Mouse (Mus musculus): Measurements from ENCODE around the gene Hist1h2bc. TPM values are rescaled to one million over a fixed set of nuclear protein-coding genes. Genes with fewer than 3 reads are reported as not detected.

Gene Hist1h2bc
- polyA plus RNA-seq, 1 experiment, result 113 TPM

DNA sequence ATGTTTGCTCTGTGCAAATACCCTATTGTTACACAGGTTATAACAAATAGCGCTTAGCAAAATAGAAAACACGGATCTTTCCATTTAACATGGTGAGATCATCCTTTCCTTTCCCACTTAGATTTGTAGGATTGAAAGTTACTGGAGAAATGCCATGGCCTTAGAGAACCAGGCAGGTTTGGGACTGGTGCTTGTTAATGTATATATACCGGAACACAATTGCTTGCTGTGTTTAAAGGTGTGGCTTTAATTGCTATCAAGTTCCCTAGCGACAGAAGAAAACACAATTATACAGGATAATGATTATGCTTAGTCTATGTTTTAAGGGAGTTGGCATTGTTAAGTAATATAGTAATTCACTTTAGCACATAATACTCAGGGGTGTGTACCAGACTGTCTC lies 3.2 kb downstream of the Hist1h2bc start:
- no peaks in the 10 kb centered on the region for H3K27me3 ChIP-seq (ENCODE audit: control insufficient read depth, insufficient read depth, insufficient read length)
- peak overlapping the region; percentile 39 for H3K4me2 ChIP-seq (ENCODE audit: low read depth)
- H3K4me3 ChIP-seq, result no peak overlapping the region
- no peak for TF ChIP-seq TCF3 (IDR thresholded peaks at IDR 0.05; ENCODE audit: insufficient read length, low read depth)
- no peak for TF ChIP-seq MAX (IDR thresholded peaks at IDR 0.05; ENCODE audit: low read depth)
- no peak for TF ChIP-seq CEBPB (IDR thresholded peaks at IDR 0.05; ENCODE audit: insufficient read depth, poor library complexity, severe bottlenecking)
- no peak for TF ChIP-seq USF1 (IDR thresholded peaks at IDR 0.05; ENCODE audit: low read depth)
- no peak for TF ChIP-seq REST (IDR thresholded peaks at IDR 0.05; ENCODE audit: insufficient read depth, insufficient read length)
- TF ChIP-seq POLR2A (IDR thresholded peaks at IDR 0.05; ENCODE audit: insufficient read length, low read depth), result no peak
- TF ChIP-seq MYOG (IDR thresholded peaks at IDR 0.05; ENCODE audit: control insufficient read depth in 1 of 3, insufficient read depth in 1 of 3, insufficient read length in 2 of 3, low read depth in 2 of 3), result no peak
- TF ChIP-seq E2F4 (IDR thresholded peaks at IDR 0.05; ENCODE audit: insufficient read depth), result no peak
- TF ChIP-seq SRF (IDR thresholded peaks at IDR 0.05; ENCODE audit: control insufficient read depth, insufficient read length, low read depth), result no peak
- no peak for TF ChIP-seq TCF12 (IDR thresholded peaks at IDR 0.05; ENCODE audit: insufficient read depth, poor library complexity, severe bottlenecking)
- peaks cover 5% of the 10 kb centered on the region for H3K36me3 ChIP-seq (ENCODE audit: control insufficient read depth, insufficient read depth)
- peaks cover 23% of the 10 kb centered on the region for H3K79me2 ChIP-seq (ENCODE audit: control insufficient read depth, insufficient read depth)
- H3ac ChIP-seq (ENCODE audit: control insufficient read depth, insufficient read length), result no peak overlapping the region

DNA sequence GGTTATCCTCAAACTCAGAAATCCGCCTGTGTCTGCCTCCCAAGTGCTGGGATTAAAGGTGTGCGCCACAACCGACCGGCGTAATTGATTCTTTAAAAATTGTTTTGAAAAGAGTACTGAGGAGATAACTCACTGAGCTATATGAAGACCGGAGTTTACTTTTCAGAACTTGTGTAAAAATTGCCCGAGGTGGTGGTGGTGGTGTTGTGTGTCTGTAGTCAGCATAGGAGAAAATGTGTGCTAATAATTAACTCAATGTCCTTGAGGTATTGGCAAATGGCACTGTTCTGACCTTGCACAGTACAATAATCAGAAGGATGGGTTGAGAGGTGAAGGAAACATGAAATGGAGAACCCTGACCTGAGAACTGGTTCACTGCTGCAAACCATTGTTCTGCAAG lies 3.9 kb downstream of the Hist1h2bc start:
- Histone ChIP-seq H3ac (ENCODE audit: control insufficient read depth, insufficient read length) (no peak overlapping the region), H3K27me3 (ENCODE audit: control insufficient read depth, insufficient read depth, insufficient read length) (no peaks in the 10 kb centered on the region), H3K79me2 (ENCODE audit: control insufficient read depth, insufficient read depth) (peaks cover 23% of the 10 kb centered on the region), H3K4me3 (no peak overlapping the region), H3K36me3 (ENCODE audit: control insufficient read depth, insufficient read depth) (peaks cover 5% of the 10 kb centered on the region), H3K4me2 (ENCODE audit: low read depth) (no peak overlapping the region)
- no peak for TF ChIP-seq SRF (IDR thresholded peaks at IDR 0.05; ENCODE audit: control insufficient read depth, insufficient read length, low read depth)
- TF ChIP-seq CEBPB (IDR thresholded peaks at IDR 0.05; ENCODE audit: insufficient read depth, poor library complexity, severe bottlenecking), result no peak
- TF ChIP-seq E2F4 (IDR thresholded peaks at IDR 0.05; ENCODE audit: insufficient read depth), result no peak
- no peak for TF ChIP-seq POLR2A (IDR thresholded peaks at IDR 0.05; ENCODE audit: insufficient read length, low read depth)
- TF ChIP-seq MYOD1 (IDR thresholded peaks at IDR 0.05; ENCODE audit: control insufficient read depth in 1 of 3, insufficient read length in 2 of 3, low read depth in 2 of 3), result no peak
- no peak for TF ChIP-seq POLR2AphosphoS2 (IDR thresholded peaks at IDR 0.05; ENCODE audit: insufficient read length, low read depth)
- TF ChIP-seq REST (IDR thresholded peaks at IDR 0.05; ENCODE audit: insufficient read depth, insufficient read length), result no peak
- no peak for TF ChIP-seq MAX (IDR thresholded peaks at IDR 0.05; ENCODE audit: low read depth)
- TF ChIP-seq TCF3 (IDR thresholded peaks at IDR 0.05; ENCODE audit: insufficient read length, low read depth), result no peak
- no peak for TF ChIP-seq MYOG (IDR thresholded peaks at IDR 0.05; ENCODE audit: control insufficient read depth in 1 of 3, insufficient read depth in 1 of 3, insufficient read length in 2 of 3, low read depth in 2 of 3)
- TF ChIP-seq USF1 (IDR thresholded peaks at IDR 0.05; ENCODE audit: low read depth), result no peak
- no peak for TF ChIP-seq TCF12 (IDR thresholded peaks at IDR 0.05; ENCODE audit: insufficient read depth, poor library complexity, severe bottlenecking)

DNA sequence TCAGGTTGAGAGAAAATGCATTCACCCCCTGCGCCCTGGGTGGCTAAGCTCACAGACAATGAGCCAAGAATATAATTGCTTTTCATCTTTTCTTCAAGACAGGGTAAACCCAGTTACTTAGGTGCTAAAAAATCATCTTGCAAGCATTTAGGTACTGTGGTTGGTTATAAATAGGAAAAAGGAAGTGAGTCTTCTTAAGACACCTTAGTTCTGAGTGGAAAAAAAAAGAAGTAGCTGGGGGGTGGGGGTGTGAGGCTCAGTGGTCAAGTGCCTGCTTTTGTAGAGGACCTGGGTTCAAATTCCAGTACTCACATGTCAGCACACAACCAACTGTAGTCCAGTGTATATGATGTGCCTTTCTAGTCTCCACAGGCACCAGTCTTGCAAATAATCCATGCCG lies 5.0 kb downstream of the Hist1h2bc start:
- H3K36me3 ChIP-seq (ENCODE audit: control insufficient read depth, insufficient read depth), result peaks cover 5% of the 10 kb centered on the region

DNA sequence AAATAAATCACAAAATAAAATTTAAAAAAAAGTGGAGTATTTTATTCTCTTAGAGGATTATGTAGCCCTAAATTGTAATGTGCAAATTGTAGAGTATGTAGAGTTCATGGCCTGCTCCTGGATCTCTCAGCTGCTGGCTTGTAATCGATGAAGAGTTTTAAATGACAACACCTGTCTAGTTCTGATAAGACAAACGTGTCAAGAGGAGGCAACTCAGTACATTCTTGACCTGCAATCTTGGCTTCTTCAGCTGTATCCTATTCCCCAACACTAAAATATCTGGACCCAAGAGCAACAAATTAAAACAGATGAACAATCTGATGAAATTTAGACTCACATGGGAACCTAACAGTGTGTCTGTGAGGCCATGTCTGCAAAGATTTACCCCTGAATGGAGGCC lies 5.5 kb downstream of the Hist1h2bc start:
- H3K4me2 ChIP-seq (ENCODE audit: low read depth), result no peak overlapping the region
- no peak for TF ChIP-seq MYOD1 (IDR thresholded peaks at IDR 0.05; ENCODE audit: control insufficient read depth in 1 of 3, insufficient read length in 2 of 3, low read depth in 2 of 3)
- no peak for TF ChIP-seq TCF12 (IDR thresholded peaks at IDR 0.05; ENCODE audit: insufficient read depth, poor library complexity, severe bottlenecking)
- no peak for TF ChIP-seq TCF3 (IDR thresholded peaks at IDR 0.05; ENCODE audit: insufficient read length, low read depth)
- no peak overlapping the region for H3ac ChIP-seq (ENCODE audit: control insufficient read depth, insufficient read length)
- H3K36me3 ChIP-seq (ENCODE audit: control insufficient read depth, insufficient read depth), result peaks cover 5% of the 10 kb centered on the region
- H3K4me3 ChIP-seq, result no peak overlapping the region
- no peaks in the 10 kb centered on the region for H3K27me3 ChIP-seq (ENCODE audit: control insufficient read depth, insufficient read depth, insufficient read length)
- peaks cover 23% of the 10 kb centered on the region for H3K79me2 ChIP-seq (ENCODE audit: control insufficient read depth, insufficient read depth)

More for the DNA sequence above, 5.0 kb downstream of the Hist1h2bc start:
- Histone ChIP-seq H3K4me3 (no peak overlapping the region), H3K4me2 (ENCODE audit: low read depth) (no peak overlapping the region), H3K27me3 (ENCODE audit: control insufficient read depth, insufficient read depth, insufficient read length) (no peaks in the 10 kb centered on the region), H3K79me2 (ENCODE audit: control insufficient read depth, insufficient read depth) (peaks cover 23% of the 10 kb centered on the region), H3ac (ENCODE audit: control insufficient read depth, insufficient read length) (no peak overlapping the region)
- TF ChIP-seq MYOD1 (IDR thresholded peaks at IDR 0.05; ENCODE audit: control insufficient read depth in 1 of 3, insufficient read length in 2 of 3, low read depth in 2 of 3) (no peak), CEBPB (IDR thresholded peaks at IDR 0.05; ENCODE audit: insufficient read depth, poor library complexity, severe bottlenecking) (no peak), TCF3 (IDR thresholded peaks at IDR 0.05; ENCODE audit: insufficient read length, low read depth) (no peak)

DNA sequence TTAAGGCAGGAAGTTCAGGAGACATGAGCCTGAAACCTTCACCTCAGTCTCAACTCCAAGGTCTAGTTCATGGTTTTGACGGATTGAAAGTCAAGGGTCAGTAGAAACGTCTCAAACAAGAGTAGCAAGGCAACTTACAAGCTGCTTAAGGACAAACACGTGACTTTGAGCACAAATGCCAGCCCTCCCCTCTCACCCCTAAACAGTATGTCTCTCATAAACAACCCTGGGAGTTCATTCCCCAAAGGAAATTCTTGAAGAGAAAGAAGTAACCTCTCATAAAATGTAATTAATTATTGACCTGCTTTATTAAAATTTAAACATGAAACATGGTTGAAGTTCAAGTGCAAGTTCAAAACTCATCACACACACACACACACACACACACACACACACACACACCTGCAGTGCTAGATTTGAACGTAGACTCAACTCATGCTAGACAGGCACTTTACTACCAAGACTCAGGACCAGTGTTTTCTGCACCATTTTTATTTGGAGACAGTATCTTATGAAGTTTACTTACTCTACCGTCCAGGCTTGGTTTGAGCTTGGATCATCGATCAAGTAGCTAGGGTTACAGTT lies 9.9 kb downstream of the Hist1h2bc start:
- Histone ChIP-seq H3ac (ENCODE audit: control insufficient read depth, insufficient read length) (no peak overlapping the region), H3K36me3 (ENCODE audit: control insufficient read depth, insufficient read depth) (peaks cover 5% of the 10 kb centered on the region), H3K27me3 (ENCODE audit: control insufficient read depth, insufficient read depth, insufficient read length) (no peaks in the 10 kb centered on the region), H3K79me2 (ENCODE audit: control insufficient read depth, insufficient read depth) (no peaks in the 10 kb centered on the region), H3K4me2 (ENCODE audit: low read depth) (no peak overlapping the region), H3K4me3 (no peak overlapping the region)
- TF ChIP-seq CEBPB (IDR thresholded peaks at IDR 0.05; ENCODE audit: insufficient read depth, poor library complexity, severe bottlenecking), result no peak
- no peak for TF ChIP-seq REST (IDR thresholded peaks at IDR 0.05; ENCODE audit: insufficient read depth, insufficient read length)
- no peak for TF ChIP-seq E2F4 (IDR thresholded peaks at IDR 0.05; ENCODE audit: insufficient read depth)
- TF ChIP-seq POLR2A (IDR thresholded peaks at IDR 0.05; ENCODE audit: insufficient read length, low read depth), result no peak
- TF ChIP-seq TCF12 (IDR thresholded peaks at IDR 0.05; ENCODE audit: insufficient read depth, poor library complexity, severe bottlenecking), result no peak
- no peak for TF ChIP-seq SRF (IDR thresholded peaks at IDR 0.05; ENCODE audit: control insufficient read depth, insufficient read length, low read depth)
- no peak for TF ChIP-seq POLR2AphosphoS2 (IDR thresholded peaks at IDR 0.05; ENCODE audit: insufficient read length, low read depth)
- no peak for TF ChIP-seq MYOD1 (IDR thresholded peaks at IDR 0.05; ENCODE audit: control insufficient read depth in 1 of 3, insufficient read length in 2 of 3, low read depth in 2 of 3)
- TF ChIP-seq USF1 (IDR thresholded peaks at IDR 0.05; ENCODE audit: low read depth), result no peak

All from myocyte (in vitro differentiated cells).